Mouse (Mus musculus): ENCODE results near the gene Prkab2. TPM values are rescaled to one million over a fixed set of nuclear protein-coding genes. Genes with fewer than 3 reads are reported as not detected.

Gene Prkab2
- polyA plus RNA-seq, 1 experiment from 2014 or later, result 1.5 TPM

Small RNAs within 50 kb of the gene (microRNA-seq; reads per million reads assigned to microRNA genes)
- gene Mir7225, result not detected

Other genes with a start within 250 kb of the Prkab2 start
- not detected in 2 replicates for gene Olfr1402, start 236.2 kb upstream of the Prkab2 start, polyA plus RNA-seq (2015; fragmentation: Nextera tagmentation; extraction: Ambion mirVana)
- 16.2 and 18.0 TPM in 2 replicates for gene Chd1l, start 48.0 kb upstream of the Prkab2 start, polyA plus RNA-seq (2015; fragmentation: Nextera tagmentation; extraction: Ambion mirVana)
- gene Fmo5, start 29.4 kb upstream of the Prkab2 start, polyA plus RNA-seq (2015; fragmentation: Nextera tagmentation; extraction: Ambion mirVana), result 7.5 and 9.6 TPM in 2 replicates
- gene Gm17651, start 16.5 kb downstream of the Prkab2 start, polyA plus RNA-seq (2015; fragmentation: Nextera tagmentation; extraction: Ambion mirVana), result not detected in 2 replicates
- 5.8 and 7.5 TPM in 2 replicates for gene Pde4dip, start 230.5 kb downstream of the Prkab2 start, polyA plus RNA-seq (2015; fragmentation: Nextera tagmentation; extraction: Ambion mirVana)
- 60.8 and 67.3 TPM in 2 replicates for gene Sec22b, start 243.0 kb downstream of the Prkab2 start, polyA plus RNA-seq (2015; fragmentation: Nextera tagmentation; extraction: Ambion mirVana)

Data from liver, embryonic 13.5 days (tissue).